Mouse (Mus musculus) stomach, embryonic 14.5 days (tissue): ENCODE results near the gene Ddhd1. TPM values are rescaled to one million over a fixed set of nuclear protein-coding genes. Genes with fewer than 3 reads are reported as not detected.

Experiments
- ATAC-seq: fragments of 200-750 bp; cut with Nextera tagmentation; 2 replicates; pipeline ENCODE4 v1.8.0; 2017; ENCODE audit warnings: low read depth, moderate TSS enrichment; ENCODE audit not compliant: insufficient number of reproducible peaks, insufficient read depth, low FRiP score
- H3K27ac ChIP-seq: fragments of 300-500 bp; sonication (generic); 2 replicates; pipeline ENCODE4 v1.5.1; 2014; ENCODE audit warnings: mild to moderate bottlenecking, low read length, moderate library complexity, mixed read lengths
- H3K27me3 ChIP-seq: fragments of 300-500 bp; sonication (generic); 2 replicates; pipeline ENCODE4 v1.6.1; 2014; ENCODE audit warnings: low read length, control low read depth, mixed read lengths; ENCODE audit not compliant: control insufficient read depth, insufficient read depth
- H3K36me3 ChIP-seq: fragments of 300-500 bp; sonication (generic); 2 replicates; pipeline ENCODE4 v1.6.1; 2014; ENCODE audit warnings: mild to moderate bottlenecking, control low read depth, low read length, moderate library complexity, mixed read lengths; ENCODE audit not compliant: control insufficient read depth, insufficient read depth
- H3K4me1 ChIP-seq: fragments of 300-500 bp; sonication (generic); 2 replicates; pipeline ENCODE4 v1.6.1; 2014; ENCODE audit warnings: low read length, control low read depth, mixed read lengths; ENCODE audit not compliant: control insufficient read depth, insufficient read depth
- H3K4me2 ChIP-seq: fragments of 300-500 bp; sonication (generic); replicated peaks from 2 replicates; pipeline ENCODE4 v1.6.1; 2014; ENCODE audit warnings: low read depth, low read length, control low read depth
- H3K4me3 ChIP-seq: fragments of 300-500 bp; sonication (generic); 2 replicates; pipeline ENCODE4 v1.5.1; 2014; ENCODE audit warnings: low read depth, low read length, control low read depth
- H3K9ac ChIP-seq: fragments of 300-500 bp; sonication (generic); replicated peaks from 2 replicates; pipeline ENCODE4 v1.6.1; 2014; ENCODE audit warnings: low read depth, mild to moderate bottlenecking, control low read depth, low read length, moderate library complexity, mixed read lengths
- H3K9me3 ChIP-seq: fragments of 300-500 bp; sonication (generic); 2 replicates; pipeline ENCODE4 v1.6.1; 2016; ENCODE audit warnings: low read depth, low read length, control low read depth; ENCODE audit not compliant: control insufficient read depth
- WGBS: fragments of 180-500 bp; shearing (Covaris S2); extraction: QIAGEN DNeasy Blood & Tissue Kit; methylation state at CpG from one replicate; pipeline ENCODE4 v1.1.7; 2014; 5-methylcytosine and 5-hydroxymethylcytosine counted together
- polyA plus RNA-seq: library from polyadenylated mRNA; unstranded; fragments of >200 nt; fragmentation: Nextera tagmentation; extraction: Ambion mirVana; gene quantifications from 2 replicates; pipeline ENCODE4 v1.2.1, GENCODE M21; 2014

The Ddhd1 gene
- 10.9 and 12.2 TPM in 2 replicates for polyA plus RNA-seq

DNA sequence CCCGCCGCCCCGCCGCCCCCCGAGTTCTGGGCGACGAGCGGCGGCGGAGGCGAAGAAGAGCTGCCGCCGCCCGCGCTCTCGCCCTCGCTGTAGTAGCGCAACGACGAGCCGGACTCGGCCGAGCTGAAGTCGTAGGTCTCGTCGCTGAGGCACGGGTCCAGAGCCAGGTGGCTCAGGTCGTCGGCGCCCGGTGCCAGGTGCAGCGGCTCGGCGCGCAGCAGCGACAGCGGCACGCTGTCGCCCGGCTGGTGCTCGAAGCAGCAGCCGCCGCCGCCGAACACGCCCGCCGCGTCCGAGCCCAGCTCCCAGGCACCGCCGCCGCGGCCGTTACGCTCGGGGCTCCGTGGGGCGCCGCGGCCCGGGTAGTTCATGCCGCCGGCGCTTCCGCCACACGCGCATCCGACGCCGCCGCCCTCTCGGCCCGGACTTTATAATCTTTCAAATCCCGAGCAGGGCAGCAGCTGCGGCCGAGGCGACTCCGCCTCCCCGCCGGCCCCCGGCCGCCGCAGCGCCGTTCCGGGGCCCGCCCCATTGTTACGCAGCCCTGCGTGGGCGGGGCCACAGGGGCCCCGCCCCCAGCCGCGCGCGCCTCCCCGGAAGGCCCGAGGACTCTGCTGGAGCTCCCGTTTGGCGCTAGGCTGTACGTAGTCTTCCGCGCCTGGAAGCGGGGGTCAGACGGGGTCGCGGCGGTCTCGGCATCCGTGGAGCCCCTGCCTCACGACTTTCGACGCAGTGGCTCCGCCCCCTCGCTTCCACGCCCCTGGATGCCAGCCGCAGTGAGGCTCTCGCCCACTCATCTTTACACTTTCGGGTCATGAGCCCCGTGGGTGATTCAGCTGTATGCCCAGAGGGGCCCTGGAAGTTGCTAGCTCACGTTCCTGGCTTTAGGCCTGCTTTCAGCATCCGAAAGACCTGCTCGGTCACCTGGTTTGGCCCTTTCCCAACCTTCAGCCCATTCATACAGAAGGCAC is at the start of gene Ddhd1:
Ddhd1 (minus strand) TSS at position 503 of the 971 bp plus-strand sequence.
- Histone ChIP-seq H3K4me1 (peaks cover 24% of the 10 kb centered on the region; the same call in 1 of the 2 replicates), H3K27ac (peak within 1 kb of the TSS; percentile 94), H3K4me2 (peak within 1 kb of the TSS; percentile 87), H3K9ac (peak within 1 kb of the TSS; percentile 78), H3K4me3 (peak within 1 kb of the TSS; percentile 90), H3K36me3 (no peaks in the 10 kb centered on the region), H3K27me3 (no peaks in the 10 kb centered on the region), H3K9me3 (no peaks in the 10 kb centered on the region)
- ATAC-seq: peak; percentile 95
- WGBS: under 1% methylated on average over 120 of the region's 123 CpGs

DNA sequence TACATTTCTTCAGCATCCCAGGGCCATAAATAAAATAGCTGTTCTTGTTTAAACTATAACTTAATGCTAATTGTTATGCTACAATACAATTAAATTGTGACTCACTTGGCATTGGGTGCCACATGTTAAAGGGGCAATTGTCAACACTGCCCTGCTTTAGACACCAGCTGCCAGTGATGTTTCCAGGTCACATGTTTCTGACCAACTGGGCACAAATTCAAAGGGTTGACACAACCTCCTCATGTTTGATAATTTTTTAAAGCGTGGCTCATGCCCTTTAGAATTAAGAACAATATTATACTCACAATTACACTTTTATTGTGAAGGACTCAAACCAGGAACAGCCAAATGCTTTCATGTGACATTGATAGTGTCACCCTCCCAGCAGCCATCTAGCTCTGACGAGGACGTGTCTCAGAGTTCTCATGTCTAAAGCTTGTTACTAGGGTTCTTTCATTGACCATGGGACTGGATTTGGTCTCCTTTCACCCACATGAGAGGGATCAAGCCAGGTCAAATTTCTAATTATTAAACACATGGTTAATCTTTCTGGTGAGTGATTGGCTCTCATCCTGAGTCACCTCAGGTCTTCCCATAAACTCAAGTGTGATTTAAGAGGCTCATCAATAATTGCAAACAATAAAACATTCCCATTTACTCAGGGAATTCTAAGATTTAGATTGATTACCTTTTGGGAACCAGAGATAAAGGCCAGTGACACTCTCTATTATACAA is 49.4 kb upstream of the Ddhd1 start:
- Histone ChIP-seq H3K9ac (no peak overlapping the region), H3K36me3 (no peaks in the 10 kb centered on the region), H3K9me3 (no peaks in the 10 kb centered on the region), H3K4me1 (no peaks in the 10 kb centered on the region), H3K4me2 (no peak overlapping the region), H3K4me3 (no peak overlapping the region), H3K27ac (no peak overlapping the region), H3K27me3 (no peaks in the 10 kb centered on the region)
- WGBS: 63% methylated on average over 3 of the region's 3 CpGs
- ATAC-seq: no peak

DNA sequence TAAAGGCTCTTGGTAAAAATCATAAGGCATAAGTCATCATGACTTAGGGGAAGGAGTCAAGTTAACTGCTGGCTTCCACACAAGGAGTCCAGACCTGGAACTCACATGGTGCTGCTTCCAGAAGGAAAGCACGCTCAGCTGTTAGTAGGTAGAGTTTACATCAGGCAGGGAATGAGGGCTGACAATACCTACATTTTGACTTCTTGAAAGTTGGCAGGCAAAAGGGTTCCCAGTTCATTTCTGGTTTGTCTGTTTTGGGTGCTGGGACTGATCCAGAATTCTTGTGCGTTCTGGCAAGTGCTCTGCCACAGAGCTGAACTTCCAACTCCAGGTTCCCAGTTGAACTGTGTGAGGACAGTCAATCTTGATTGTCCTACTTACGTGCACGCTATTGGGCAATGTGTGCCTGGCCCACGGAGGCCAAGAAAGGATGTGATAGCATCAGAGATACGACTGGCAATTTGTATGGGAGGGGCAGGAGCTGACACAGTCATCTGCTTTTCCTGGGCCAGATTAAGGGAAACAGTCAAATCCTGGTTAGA is 42.2 kb upstream of the Ddhd1 start:
- no peak for ATAC-seq

DNA sequence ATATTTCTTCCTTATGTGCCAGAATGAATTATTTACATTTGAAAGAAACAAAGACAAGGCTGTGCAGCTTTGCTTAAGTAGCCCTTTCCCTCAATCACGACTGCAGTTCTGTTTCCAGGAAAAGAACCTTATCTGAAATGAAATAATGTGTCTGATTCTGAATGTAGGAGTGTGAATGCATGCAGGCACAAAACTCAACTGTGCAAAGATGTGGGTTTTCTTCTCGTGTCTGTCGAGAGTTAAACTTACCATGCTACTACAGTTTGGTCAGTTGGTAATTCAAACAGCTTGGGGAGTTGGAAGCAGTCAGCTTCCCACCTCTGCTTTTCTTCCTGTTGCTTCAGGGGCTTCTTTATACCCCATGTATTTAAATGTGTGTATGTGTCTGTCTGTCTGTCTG is 40.9 kb upstream of the Ddhd1 start:
- WGBS: 44% methylated on average over 3 of the region's 3 CpGs
- Histone ChIP-seq H3K27me3 (no peaks in the 10 kb centered on the region), H3K9me3 (no peaks in the 10 kb centered on the region), H3K4me1 (no peaks in the 10 kb centered on the region), H3K9ac (no peak overlapping the region), H3K4me3 (no peak overlapping the region), H3K27ac (no peak overlapping the region), H3K36me3 (no peaks in the 10 kb centered on the region), H3K4me2 (no peak overlapping the region)
- ATAC-seq: no peak

More for the DNA sequence above, 42.2 kb upstream of the Ddhd1 start:
- Histone ChIP-seq H3K9me3 (no peaks in the 10 kb centered on the region), H3K27ac (no peak overlapping the region), H3K4me2 (no peak overlapping the region), H3K4me3 (no peak overlapping the region), H3K4me1 (no peaks in the 10 kb centered on the region), H3K36me3 (no peaks in the 10 kb centered on the region), H3K9ac (no peak overlapping the region), H3K27me3 (no peaks in the 10 kb centered on the region)
- 68% methylated on average over 6 of the region's 6 CpGs for WGBS

DNA sequence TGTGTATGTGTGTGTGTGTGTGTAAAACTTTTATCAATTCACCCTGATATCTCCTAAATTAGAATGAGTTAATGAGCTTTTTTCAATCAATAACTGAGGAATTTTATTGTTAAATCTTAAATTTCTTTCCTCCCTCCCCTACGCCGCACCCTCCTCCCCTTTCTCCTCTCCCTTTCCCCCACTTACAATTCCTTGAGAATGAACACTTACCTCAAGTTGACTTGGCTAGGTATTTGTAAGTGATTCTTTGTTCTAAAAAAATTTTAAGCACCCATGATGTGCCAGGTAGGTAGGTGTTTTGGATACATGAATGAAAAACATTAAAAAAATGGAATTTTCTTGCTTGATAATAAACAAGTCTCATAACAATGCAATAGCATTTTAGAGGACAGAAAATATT is 38.2 kb upstream of the Ddhd1 start:
- H3K9me3 ChIP-seq: no peaks in the 10 kb centered on the region
- WGBS: 96% methylated on average over 2 of the region's 2 CpGs

DNA sequence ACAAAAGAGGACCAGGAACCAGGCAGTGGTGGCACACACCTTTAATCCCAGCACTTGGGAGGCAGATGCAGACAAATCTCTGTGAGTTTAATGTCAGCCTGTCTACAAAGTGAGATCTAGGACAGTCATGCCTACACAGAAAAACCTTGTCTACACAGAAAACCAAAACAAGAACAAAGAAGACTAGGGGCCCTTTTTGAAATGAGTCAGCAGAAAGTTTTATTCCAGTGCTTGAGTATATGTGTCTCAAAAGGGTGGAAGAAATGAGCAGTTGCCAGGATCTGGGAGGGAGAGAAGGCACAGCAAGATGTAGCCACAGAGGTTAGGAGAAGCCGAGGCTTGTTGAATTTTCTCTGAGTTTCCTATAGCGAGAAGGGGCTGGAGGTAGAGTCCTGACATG is 35.9 kb upstream of the Ddhd1 start:
- ATAC-seq: no peak

More for the DNA sequence above, 38.2 kb upstream of the Ddhd1 start:
- Histone ChIP-seq H3K36me3 (no peaks in the 10 kb centered on the region), H3K9ac (no peak overlapping the region), H3K27me3 (no peaks in the 10 kb centered on the region), H3K4me1 (no peaks in the 10 kb centered on the region), H3K27ac (no peak overlapping the region), H3K4me3 (no peak overlapping the region), H3K4me2 (no peak overlapping the region)
- ATAC-seq: no peak

DNA sequence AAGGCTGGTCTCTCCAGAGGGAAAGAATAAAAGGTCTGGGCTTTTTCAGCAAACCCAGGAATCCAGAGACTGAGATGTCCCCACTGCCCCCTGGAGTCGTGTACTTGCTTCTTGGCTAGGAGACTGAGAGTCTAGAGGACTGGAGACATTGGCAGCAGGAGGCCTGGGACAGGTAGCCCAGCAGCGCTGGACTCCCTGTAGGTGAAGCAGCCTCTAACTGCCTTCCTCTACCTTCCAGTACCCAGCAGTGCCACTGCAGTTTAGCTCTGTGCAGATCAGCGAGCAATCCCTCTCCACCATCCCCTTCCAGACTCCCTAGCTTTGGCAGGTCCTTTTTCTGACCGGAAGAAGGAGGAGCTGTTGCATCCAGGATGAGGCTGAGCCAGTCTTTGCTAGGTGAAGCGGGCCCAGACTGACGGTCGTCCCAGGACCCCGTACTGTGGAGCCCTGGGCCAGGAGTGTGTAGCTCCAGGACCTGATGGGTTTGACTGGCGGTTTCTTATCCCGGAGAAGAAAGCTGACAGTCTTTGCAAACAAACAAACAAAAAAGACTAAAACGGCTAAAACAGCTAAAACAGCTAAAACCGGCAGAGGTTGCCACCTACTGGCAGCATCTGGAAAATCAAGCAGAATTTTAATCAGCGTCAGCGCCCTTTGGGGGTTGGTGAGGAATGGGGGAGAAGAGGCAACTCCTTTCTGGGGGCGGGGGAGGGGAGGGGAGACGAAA is 32.7 kb upstream of the Ddhd1 start:
- no peak overlapping the region for H3K27ac ChIP-seq
- no peaks in the 10 kb centered on the region for H3K4me1 ChIP-seq
- peak; percentile 82; the same call in 1 of the 2 replicates for ATAC-seq
- H3K36me3 ChIP-seq: no peaks in the 10 kb centered on the region
- no peaks in the 10 kb centered on the region for H3K27me3 ChIP-seq
- H3K4me2 ChIP-seq: peak overlapping the region; percentile 53
- peak overlapping the region; percentile 30; the same call in 1 of the 2 replicates for H3K9ac ChIP-seq
- H3K9me3 ChIP-seq: no peaks in the 10 kb centered on the region
- H3K4me3 ChIP-seq: peak overlapping the region; percentile 44
- 1% methylated on average over 16 of the region's 16 CpGs for WGBS

More for the DNA sequence above, 35.9 kb upstream of the Ddhd1 start:
- Histone ChIP-seq H3K27me3 (no peaks in the 10 kb centered on the region), H3K4me3 (no peak overlapping the region), H3K4me1 (no peaks in the 10 kb centered on the region), H3K9me3 (no peaks in the 10 kb centered on the region), H3K36me3 (no peaks in the 10 kb centered on the region), H3K9ac (no peak overlapping the region), H3K27ac (no peak overlapping the region), H3K4me2 (no peak overlapping the region)
- 90% methylated on average over 2 of the region's 2 CpGs for WGBS

DNA sequence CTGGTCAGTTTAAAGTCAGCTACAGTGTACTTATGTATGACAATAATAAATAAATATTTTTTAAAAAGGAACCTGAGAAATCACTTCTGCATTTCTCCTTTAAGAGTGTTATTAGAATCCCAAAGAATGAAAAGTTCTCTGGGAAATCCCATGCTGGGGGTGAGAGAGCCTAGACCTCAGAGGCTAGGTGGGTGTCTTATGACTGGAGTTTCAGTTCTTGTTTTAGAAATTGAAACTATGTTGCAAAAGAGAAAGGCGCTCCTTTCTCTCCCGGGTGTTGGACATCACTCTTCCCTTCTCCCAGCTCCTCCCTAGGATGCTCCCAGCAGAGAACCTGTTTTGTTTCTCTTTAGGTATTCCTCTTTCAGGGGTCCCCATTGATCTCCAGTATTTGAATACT is 27.4 kb upstream of the Ddhd1 start:
- Histone ChIP-seq H3K4me3 (no peak overlapping the region), H3K27me3 (no peaks in the 10 kb centered on the region), H3K36me3 (no peaks in the 10 kb centered on the region), H3K27ac (no peak overlapping the region), H3K9me3 (no peaks in the 10 kb centered on the region), H3K9ac (no peak overlapping the region), H3K4me1 (no peaks in the 10 kb centered on the region), H3K4me2 (no peak overlapping the region)
- ATAC-seq: no peak
- 76% methylated on average over 2 of the region's 2 CpGs for WGBS
